Mouse (Mus musculus) liver, postnatal 0 days (tissue): ENCODE measurements at regions not wholly inside any gene's neighbourhood (a gene's known extent, or its start where the extent isn't known, plus 50 kb on each side); places are given as distances from the start of the nearest gene placed in this dataset.
A peak's percentile ranks its signal among the peaks of the same experiment; 100 is the strongest.
"Not testable (repeated sequence)": the region's sequence is repeated elsewhere in the genome, so short reads cannot be mapped to it uniquely, and the experiment has no call there.

Source experiments
- ATAC-seq: fragments of 200-750 bp; cut with Nextera tagmentation; 2 replicates; pipeline ENCODE4 v1.8.0; 2017; ENCODE audit warnings: mild to moderate bottlenecking, moderate library complexity
- DNase-seq: peaks from one replicate; pipeline ENCODE4 v3.0.0-alpha.2; 2016
- H3K27ac ChIP-seq: fragments of 300-500 bp; sonication (generic); 2 replicates; pipeline ENCODE4 v1.5.1; 2014; ENCODE audit warnings: antibody characterized with exemption, moderate library complexity, mild to moderate bottlenecking, low read depth
- H3K27me3 ChIP-seq: fragments of 300-500 bp; sonication (generic); 2 replicates; pipeline ENCODE4 v1.6.1; 2014; ENCODE audit warnings: low read length, control low read depth, mixed read lengths; ENCODE audit not compliant: insufficient read depth
- H3K36me3 ChIP-seq: fragments of 300-500 bp; sonication (generic); replicated peaks from 2 replicates; pipeline ENCODE4 v1.6.1; 2014; ENCODE audit warnings: mild to moderate bottlenecking, control low read depth, low read length, moderate library complexity, mixed read lengths; ENCODE audit not compliant: insufficient read depth
- H3K4me1 ChIP-seq: fragments of 300-500 bp; sonication (generic); 2 replicates; pipeline ENCODE4 v1.6.1; 2014; ENCODE audit warnings: antibody characterized with exemption, mild to moderate bottlenecking, control low read depth; ENCODE audit not compliant: insufficient read depth
- H3K4me2 ChIP-seq: fragments of 300-500 bp; sonication (generic); 2 replicates; pipeline ENCODE4 v1.6.1; 2014; ENCODE audit warnings: low read depth, mild to moderate bottlenecking, low read length, moderate library complexity, mixed read lengths
- H3K4me3 ChIP-seq: fragments of 300-500 bp; sonication (generic); 2 replicates; pipeline ENCODE4 v1.5.1; 2014; ENCODE audit warnings: low read depth, low read length
- H3K9ac ChIP-seq: fragments of 300-500 bp; sonication (generic); replicated peaks from 2 replicates; pipeline ENCODE4 v1.6.1; 2014; ENCODE audit warnings: mild to moderate bottlenecking, moderate library complexity
- H3K9me3 ChIP-seq: fragments of 300-500 bp; sonication (generic); 2 replicates; pipeline ENCODE4 v1.6.1; 2016; ENCODE audit warnings: mild to moderate bottlenecking, control low read depth, low read length, mixed read lengths
- CTCF ChIP-seq: sonication (generic); IDR thresholded peaks from 2 replicates; pipeline ENCODE4 v1.5.1; 2016; ENCODE audit warnings: antibody characterized with exemption, low read depth
- EP300 ChIP-seq: IDR thresholded peaks from 2 replicates; pipeline ENCODE4 v1.6.1; 2016; ENCODE audit warnings: antibody characterized with exemption, low read depth, mild to moderate bottlenecking
- WGBS: fragments of 180-500 bp; shearing (Covaris S2); extraction: QIAGEN DNeasy Blood & Tissue Kit; methylation state at CpG from one replicate; pipeline ENCODE4 v1.1.7; 2014; ENCODE audit not compliant: insufficient replicate concordance; 5-methylcytosine and 5-hydroxymethylcytosine counted together

- Histone ChIP-seq H3K36me3 (no peaks in the 10 kb centered on the region), H3K4me3 (no peak overlapping the region), H3K4me2 (no peak overlapping the region), H3K27ac (no peak overlapping the region), H3K9ac (no peak overlapping the region), H3K9me3 (no peaks in the 10 kb centered on the region), H3K4me1 (no peaks in the 10 kb centered on the region), H3K27me3 (no peaks in the 10 kb centered on the region)
- WGBS, result 38% methylated on average over 4 of the region's 4 CpGs
- DNase-seq (no peak), ATAC-seq (no peak)
- TF ChIP-seq EP300, result no peak
- TF ChIP-seq CTCF, result peak; percentile 68
Observed at GRCm38 (mm10) chr6:95058017-95058416, 59.0 kb upstream of the Kbtbd8 start.

- no peaks in the 10 kb centered on the region for H3K27me3 ChIP-seq
- H3K9ac ChIP-seq, result no peak overlapping the region
- ATAC-seq (no peak), DNase-seq (no peak)
- TF ChIP-seq CTCF (no peak), EP300 (no peak)
- H3K27ac ChIP-seq, result no peak overlapping the region
- no peaks in the 10 kb centered on the region for H3K9me3 ChIP-seq
- H3K4me3 ChIP-seq, result no peak overlapping the region
- H3K4me2 ChIP-seq, result no peak overlapping the region
- no peaks in the 10 kb centered on the region for H3K36me3 ChIP-seq
- no peaks in the 10 kb centered on the region for H3K4me1 ChIP-seq
- 89% methylated on average over 2 of the region's 2 CpGs for WGBS
Observed at GRCm38 (mm10) chr6:95056222-95056621, 60.8 kb upstream of the Kbtbd8 start.

- WGBS, result 37% methylated on average over 9 of the region's 9 CpGs
- no peak overlapping the region for H3K4me2 ChIP-seq
- ATAC-seq (no peak), DNase-seq (no peak)
- H3K9me3 ChIP-seq, result no peaks in the 10 kb centered on the region
- H3K27me3 ChIP-seq, result no peaks in the 10 kb centered on the region
- H3K36me3 ChIP-seq, result no peaks in the 10 kb centered on the region
- no peaks in the 10 kb centered on the region for H3K4me1 ChIP-seq
- no peak overlapping the region for H3K27ac ChIP-seq
- H3K9ac ChIP-seq, result no peak overlapping the region
- TF ChIP-seq EP300, result no peak
- no peak for TF ChIP-seq CTCF
- no peak overlapping the region for H3K4me3 ChIP-seq
Observed at GRCm38 (mm10) chr6:95053717-95054382, 63.2 kb upstream of the Kbtbd8 start.

GRCm38 (mm10) chr6:95041351-95041750 is 75.7 kb upstream of the Kbtbd8 start:
- H3K27me3 ChIP-seq, H3K9ac ChIP-seq, ATAC-seq, H3K9me3 ChIP-seq, H3K4me2 ChIP-seq, H3K27ac ChIP-seq, H3K4me3 ChIP-seq, DNase-seq, H3K4me1 ChIP-seq, H3K36me3 ChIP-seq: not testable (repeated sequence)
- 14% methylated on average over 7 of the region's 10 CpGs for WGBS

- no peak overlapping the region for H3K27ac ChIP-seq
- no peaks in the 10 kb centered on the region for H3K9me3 ChIP-seq
- ATAC-seq (no peak), DNase-seq (no peak)
- no peaks in the 10 kb centered on the region for H3K4me1 ChIP-seq
- TF ChIP-seq CTCF, result no peak
- no peak for TF ChIP-seq EP300
- H3K9ac ChIP-seq, result no peak overlapping the region
- H3K27me3 ChIP-seq, result no peaks in the 10 kb centered on the region
- H3K36me3 ChIP-seq, result no peaks in the 10 kb centered on the region
- 47% methylated on average over 4 of the region's 4 CpGs for WGBS
- H3K4me2 ChIP-seq, result no peak overlapping the region
- no peak overlapping the region for H3K4me3 ChIP-seq
Observed at GRCm38 (mm10) chr6:95024239-95024638, 92.8 kb upstream of the Kbtbd8 start.

- Histone ChIP-seq H3K4me2 (no peak overlapping the region), H3K9ac (no peak overlapping the region), H3K4me3 (no peak overlapping the region), H3K27ac (no peak overlapping the region), H3K9me3 (no peaks in the 10 kb centered on the region), H3K36me3 (no peaks in the 10 kb centered on the region), H3K27me3 (no peaks in the 10 kb centered on the region), H3K4me1 (no peaks in the 10 kb centered on the region)
- 75% methylated on average over 7 of the region's 7 CpGs for WGBS
- DNase-seq (no peak), ATAC-seq (no peak)
- TF ChIP-seq EP300 (no peak), CTCF (no peak)
Observed at GRCm38 (mm10) chr6:95021724-95022123, 95.3 kb upstream of the Kbtbd8 start.

GRCm38 (mm10) chr6:95017911-95018310 is 99.1 kb upstream of the Kbtbd8 start:
- ATAC-seq (no peak), DNase-seq (no peak)
- Histone ChIP-seq H3K9ac (no peak overlapping the region), H3K27ac (no peak overlapping the region), H3K4me2 (no peak overlapping the region), H3K4me1 (no peaks in the 10 kb centered on the region), H3K4me3 (no peak overlapping the region), H3K9me3 (no peaks in the 10 kb centered on the region), H3K27me3 (no peaks in the 10 kb centered on the region), H3K36me3 (no peaks in the 10 kb centered on the region)
- TF ChIP-seq EP300, result no peak
- no peak for TF ChIP-seq CTCF
- 44% methylated on average over 4 of the region's 4 CpGs for WGBS
